Mouse (Mus musculus): ENCODE data around the gene Prdm4.

DNA sequence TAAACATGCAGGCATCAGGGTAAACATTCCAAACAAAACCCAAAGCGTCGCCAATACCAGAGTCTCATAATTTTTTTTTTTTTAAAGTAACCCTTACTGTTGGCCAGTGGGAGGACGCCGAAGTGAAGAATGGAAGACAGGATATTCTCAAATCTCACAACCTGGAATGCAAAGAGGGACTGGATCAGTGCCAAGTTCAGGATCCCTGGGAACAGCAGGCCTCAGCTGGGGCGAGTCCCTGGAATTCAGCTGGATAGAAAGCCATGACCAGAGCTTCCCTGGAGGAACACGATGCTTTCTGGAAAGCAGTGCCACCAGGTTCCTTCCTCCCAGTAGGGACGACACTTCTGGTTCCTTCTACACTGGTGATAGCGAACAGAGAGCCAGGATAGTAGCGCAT, 46.0 kb upstream of the Prdm4 start:
- TF ChIP-seq CTCF (IDR thresholded peaks at IDR 0.05; ENCODE audit: borderline replicate concordance, extremely low read depth, insufficient read depth, insufficient read length) (no peak), POLR2A (IDR thresholded peaks at IDR 0.05; ENCODE audit: borderline replicate concordance, extremely low read depth, insufficient read depth, insufficient read length, poor library complexity, severe bottlenecking) (no peak)

All from brain, embryonic 14.5 days (tissue).